Mouse (Mus musculus): Measurements from ENCODE around the gene Hook2. TPM values are rescaled to one million over a fixed set of nuclear protein-coding genes. Genes with fewer than 3 reads are reported as not detected.

Gene Hook2
- 25.8 and 31.4 TPM in 2 replicates for polyA plus RNA-seq (2014; fragmentation: Nextera tagmentation; extraction: Ambion mirVana)

GRCm38 (mm10) chr8:84990349-84990748, at the start of gene Hook2:
Gene Hook2, plus strand, starts transcription at chr8:84990603.
- 0 out of 2 replicates have a peak, but pooled peaks cover 13% of the 10 kb centered on the region for H3K27me3 ChIP-seq (ENCODE audit: control insufficient read depth, insufficient read depth, low read length)
- under 1% methylated on average over 28 of the region's 28 CpGs for WGBS
- peak within 1 kb of the TSS; percentile 77 for H3K9ac ChIP-seq (replicated peaks; ENCODE audit: low read length)

GRCm38 (mm10) chr8:84943699-84944098, 46.7 kb upstream of the Hook2 start:
- Histone ChIP-seq H3K9ac (replicated peaks; ENCODE audit: low read length) (no peak overlapping the region), H3K27me3 (ENCODE audit: control insufficient read depth, insufficient read depth, low read length) (peaks cover 28% of the 10 kb centered on the region), H3K27ac (replicated peaks; ENCODE audit: low read depth, low read length) (no peak overlapping the region), H3K36me3 (ENCODE audit: control insufficient read depth, insufficient read depth, low read length) (no peaks in the 10 kb centered on the region), H3K9me3 (ENCODE audit: control insufficient read depth, low read length) (no peaks in the 10 kb centered on the region), H3K4me3 (replicated peaks; ENCODE audit: low read depth, low read length) (peak overlapping the region; percentile 63), H3K4me2 (ENCODE audit: low read length) (peak overlapping the region; percentile 88; the same call in 1 of the 2 replicates), H3K4me1 (ENCODE audit: control insufficient read depth, insufficient read depth, low read length) (peaks cover 30% of the 10 kb centered on the region)
- 14% methylated on average over 4 of the region's 4 CpGs for WGBS
- DNase-seq, result peak; percentile 51
- no peak for ATAC-seq (ENCODE audit: low FRiP score, low TSS enrichment)

More at GRCm38 (mm10) chr8:84990349-84990748, at the start of gene Hook2:
- Histone ChIP-seq H3K9me3 (ENCODE audit: control insufficient read depth, low read length) (no peaks in the 10 kb centered on the region), H3K4me1 (ENCODE audit: control insufficient read depth, insufficient read depth, low read length) (peaks cover 16% of the 10 kb centered on the region), H3K4me2 (ENCODE audit: low read length) (peak within 1 kb of the TSS; percentile 93), H3K36me3 (ENCODE audit: control insufficient read depth, insufficient read depth, low read length) (peaks cover 6% of the 10 kb centered on the region; the same call in 1 of the 2 replicates), H3K4me3 (replicated peaks; ENCODE audit: low read depth, low read length) (peak within 1 kb of the TSS; percentile 62), H3K27ac (replicated peaks; ENCODE audit: low read depth, low read length) (peak within 1 kb of the TSS; percentile 79)
- ATAC-seq (ENCODE audit: low FRiP score, low TSS enrichment) (peak; percentile 88), DNase-seq (peak; percentile 98)

GRCm38 (mm10) chr8:84944478-84945160, 45.8 kb upstream of the Hook2 start:
- Histone ChIP-seq H3K9ac (replicated peaks; ENCODE audit: low read length) (no peak overlapping the region; the same call in 1 of the 2 replicates), H3K27me3 (ENCODE audit: control insufficient read depth, insufficient read depth, low read length) (peaks cover 28% of the 10 kb centered on the region)

GRCm38 (mm10) chr8:84945235-84945632, 45.2 kb upstream of the Hook2 start:
- Histone ChIP-seq H3K9me3 (ENCODE audit: control insufficient read depth, low read length) (no peaks in the 10 kb centered on the region), H3K27me3 (ENCODE audit: control insufficient read depth, insufficient read depth, low read length) (peaks cover 33% of the 10 kb centered on the region), H3K27ac (replicated peaks; ENCODE audit: low read depth, low read length) (peak overlapping the region; percentile 79), H3K4me2 (ENCODE audit: low read length) (peak overlapping the region; percentile 88), H3K4me1 (ENCODE audit: control insufficient read depth, insufficient read depth, low read length) (peaks cover 30% of the 10 kb centered on the region), H3K4me3 (replicated peaks; ENCODE audit: low read depth, low read length) (peak overlapping the region; percentile 63), H3K36me3 (ENCODE audit: control insufficient read depth, insufficient read depth, low read length) (no peaks in the 10 kb centered on the region), H3K9ac (replicated peaks; ENCODE audit: low read length) (peak overlapping the region; percentile 87)
- ATAC-seq (ENCODE audit: low FRiP score, low TSS enrichment) (peak; percentile 42), DNase-seq (peak; percentile 83)
- WGBS, result under 1% methylated on average over 11 of the region's 11 CpGs

More at GRCm38 (mm10) chr8:84944478-84945160, 45.8 kb upstream of the Hook2 start:
- H3K4me2 ChIP-seq (ENCODE audit: low read length), result peak overlapping the region; percentile 88
- ATAC-seq (ENCODE audit: low FRiP score, low TSS enrichment) (0 out of 2 replicates have a peak, but pooled peaks have one; percentile 16), DNase-seq (peak; percentile 77)
- H3K27ac ChIP-seq (replicated peaks; ENCODE audit: low read depth, low read length), result peak overlapping the region; percentile 79; the same call in 1 of the 2 replicates
- 1% methylated on average over 26 of the region's 26 CpGs for WGBS
- H3K9me3 ChIP-seq (ENCODE audit: control insufficient read depth, low read length), result no peaks in the 10 kb centered on the region
- no peaks in the 10 kb centered on the region for H3K36me3 ChIP-seq (ENCODE audit: control insufficient read depth, insufficient read depth, low read length)
- peak overlapping the region; percentile 63 for H3K4me3 ChIP-seq (replicated peaks; ENCODE audit: low read depth, low read length)
- peaks cover 30% of the 10 kb centered on the region for H3K4me1 ChIP-seq (ENCODE audit: control insufficient read depth, insufficient read depth, low read length)

GRCm38 (mm10) chr8:84945633-84946527, 44.5 kb upstream of the Hook2 start:
- peak; percentile 80 for DNase-seq
- under 1% methylated on average over 59 of the region's 67 CpGs for WGBS
- Histone ChIP-seq H3K36me3 (ENCODE audit: control insufficient read depth, insufficient read depth, low read length) (no peaks in the 10 kb centered on the region), H3K4me2 (ENCODE audit: low read length) (peak overlapping the region; percentile 88), H3K4me3 (replicated peaks; ENCODE audit: low read depth, low read length) (peak overlapping the region; percentile 63), H3K9ac (replicated peaks; ENCODE audit: low read length) (peak overlapping the region; percentile 87), H3K9me3 (ENCODE audit: control insufficient read depth, low read length) (no peaks in the 10 kb centered on the region), H3K27me3 (ENCODE audit: control insufficient read depth, insufficient read depth, low read length) (peaks cover 36% of the 10 kb centered on the region), H3K27ac (replicated peaks; ENCODE audit: low read depth, low read length) (peak overlapping the region; percentile 79), H3K4me1 (ENCODE audit: control insufficient read depth, insufficient read depth, low read length) (peaks cover 30% of the 10 kb centered on the region)
- ATAC-seq (ENCODE audit: low FRiP score, low TSS enrichment), result peak; percentile 69

GRCm38 (mm10) chr8:84946528-84947240, 43.7 kb upstream of the Hook2 start, which contains the start of gene Rtbdn:
Gene Rtbdn, plus strand, starts transcription at chr8:84946991.
- peak within 1 kb of the TSS; percentile 88 for H3K4me2 ChIP-seq (ENCODE audit: low read length)
- peak within 1 kb of the TSS; percentile 87 for H3K9ac ChIP-seq (replicated peaks; ENCODE audit: low read length)
- peak within 1 kb of the TSS; percentile 63 for H3K4me3 ChIP-seq (replicated peaks; ENCODE audit: low read depth, low read length)
- H3K9me3 ChIP-seq (ENCODE audit: control insufficient read depth, low read length), result no peaks in the 10 kb centered on the region
- DNase-seq (peak; percentile 61), ATAC-seq (ENCODE audit: low FRiP score, low TSS enrichment) (0 out of 2 replicates have a peak, but pooled peaks have one; percentile 26)
- H3K27me3 ChIP-seq (ENCODE audit: control insufficient read depth, insufficient read depth, low read length), result peaks cover 36% of the 10 kb centered on the region
- H3K4me1 ChIP-seq (ENCODE audit: control insufficient read depth, insufficient read depth, low read length), result peaks cover 30% of the 10 kb centered on the region
- H3K36me3 ChIP-seq (ENCODE audit: control insufficient read depth, insufficient read depth, low read length), result no peaks in the 10 kb centered on the region
- WGBS, result 4% methylated on average over 17 of the region's 17 CpGs
- H3K27ac ChIP-seq (replicated peaks; ENCODE audit: low read depth, low read length), result peak within 1 kb of the TSS; percentile 79

GRCm38 (mm10) chr8:84947241-84947545, 43.2 kb upstream of the Hook2 start:
- Histone ChIP-seq H3K27ac (replicated peaks; ENCODE audit: low read depth, low read length) (no peak overlapping the region), H3K4me2 (ENCODE audit: low read length) (peak overlapping the region; percentile 88), H3K4me3 (replicated peaks; ENCODE audit: low read depth, low read length) (peak overlapping the region; percentile 63), H3K27me3 (ENCODE audit: control insufficient read depth, insufficient read depth, low read length) (peaks cover 36% of the 10 kb centered on the region), H3K9ac (replicated peaks; ENCODE audit: low read length) (0 out of 2 replicates have a peak overlapping the region, but pooled peaks have one; percentile 87), H3K36me3 (ENCODE audit: control insufficient read depth, insufficient read depth, low read length) (no peaks in the 10 kb centered on the region), H3K9me3 (ENCODE audit: control insufficient read depth, low read length) (no peaks in the 10 kb centered on the region), H3K4me1 (ENCODE audit: control insufficient read depth, insufficient read depth, low read length) (peaks cover 30% of the 10 kb centered on the region)
- WGBS, result 18% methylated on average over 9 of the region's 9 CpGs
- no peak for ATAC-seq (ENCODE audit: low FRiP score, low TSS enrichment)
- DNase-seq, result no peak

- DNase-seq (no peak), ATAC-seq (ENCODE audit: low FRiP score, low TSS enrichment) (no peak)
- no peak overlapping the region for H3K4me2 ChIP-seq (ENCODE audit: low read length)
- no peak overlapping the region for H3K9ac ChIP-seq (replicated peaks; ENCODE audit: low read length)
- H3K9me3 ChIP-seq (ENCODE audit: control insufficient read depth, low read length), result no peaks in the 10 kb centered on the region
- H3K36me3 ChIP-seq (ENCODE audit: control insufficient read depth, insufficient read depth, low read length), result no peaks in the 10 kb centered on the region
- peaks cover 21% of the 10 kb centered on the region for H3K4me1 ChIP-seq (ENCODE audit: control insufficient read depth, insufficient read depth, low read length)
- no peak overlapping the region for H3K27ac ChIP-seq (replicated peaks; ENCODE audit: low read depth, low read length)
- 14% methylated on average over 12 of the region's 12 CpGs for WGBS
- no peak overlapping the region for H3K4me3 ChIP-seq (replicated peaks; ENCODE audit: low read depth, low read length)
- peaks cover 29% of the 10 kb centered on the region for H3K27me3 ChIP-seq (ENCODE audit: control insufficient read depth, insufficient read depth, low read length)
Measured at GRCm38 (mm10) chr8:84949753-84950152, 40.6 kb upstream of the Hook2 start.
